Mouse (Mus musculus) small intestine, adult 2 months (tissue): Measurements from ENCODE around the gene Pigc.

ENCODE experiments used
- CTCF ChIP-seq: fragments of 200-500 bp; IDR thresholded peaks from 2 replicates; pipeline ENCODE4 v1.5.1; 2012; ENCODE audit warnings: low read depth, mild to moderate bottlenecking, control low read depth, inconsistent platforms, low read length, moderate library complexity, mixed read lengths; ENCODE audit not compliant: insufficient replicate concordance, insufficient read length; ENCODE audit errors: extremely low read depth
- POLR2A ChIP-seq: fragments of 200-500 bp; IDR thresholded peaks from 2 replicates; pipeline ENCODE4 v1.6.1; 2012; ENCODE audit warnings: low read depth, mild to moderate bottlenecking, control low read depth, inconsistent platforms, low read length, moderate library complexity

- TF ChIP-seq POLR2A: no peak
- peak; percentile 61; the same call in 1 of the 2 replicates for TF ChIP-seq CTCF
Observed at GRCm38 (mm10) chr1:161962465-161963377, 6.3 kb upstream of the Pigc start.
